Mouse (Mus musculus) forebrain, embryonic 16.5 days (tissue): ENCODE results near the gene Cd27. TPM values are rescaled to one million over a fixed set of nuclear protein-coding genes. Genes with fewer than 3 reads are reported as not detected.

Source experiments
- ATAC-seq: fragments of 200-750 bp; cut with Nextera tagmentation; 2 replicates; pipeline ENCODE4 v1.8.0; 2017; ENCODE audit warnings: mild to moderate bottlenecking, moderate library complexity
- H3K27ac ChIP-seq: fragments of 300-500 bp; sonication (generic); 2 replicates; pipeline ENCODE4 v1.5.1; 2014; ENCODE audit warnings: low read length, control low read depth
- H3K27me3 ChIP-seq: fragments of 300-500 bp; sonication (generic); replicated peaks from 2 replicates; pipeline ENCODE4 v1.6.1; 2014; ENCODE audit warnings: low read length; ENCODE audit not compliant: control insufficient read depth, insufficient read depth
- H3K36me3 ChIP-seq: fragments of 300-500 bp; sonication (generic); 2 replicates; pipeline ENCODE4 v1.6.1; 2014; ENCODE audit not compliant: control insufficient read depth, insufficient read depth
- H3K4me1 ChIP-seq: fragments of 300-500 bp; sonication (generic); replicated peaks from 2 replicates; pipeline ENCODE4 v1.6.1; 2014; ENCODE audit warnings: low read length; ENCODE audit not compliant: control insufficient read depth, insufficient read depth
- H3K4me2 ChIP-seq: fragments of 300-500 bp; sonication (generic); 2 replicates; pipeline ENCODE4 v1.6.1; 2014; ENCODE audit warnings: mild to moderate bottlenecking, low read length, control low read depth
- H3K4me3 ChIP-seq: fragments of 300-500 bp; sonication (generic); replicated peaks from 2 replicates; pipeline ENCODE4 v1.5.1; 2014; ENCODE audit warnings: mild to moderate bottlenecking, low read length, control low read depth
- H3K9ac ChIP-seq: fragments of 300-500 bp; sonication (generic); replicated peaks from 2 replicates; pipeline ENCODE4 v1.6.1; 2014; ENCODE audit warnings: low read depth, low read length, control low read depth
- H3K9me3 ChIP-seq: fragments of 300-500 bp; sonication (generic); 2 replicates; pipeline ENCODE4 v1.6.1; 2016; ENCODE audit warnings: low read length; ENCODE audit not compliant: control insufficient read depth
- WGBS: fragments of 180-500 bp; shearing (Covaris S2); extraction: QIAGEN DNeasy Blood & Tissue Kit; methylation state at CpG from one replicate; pipeline ENCODE4 v1.1.7; 2014; 5-methylcytosine and 5-hydroxymethylcytosine counted together
- polyA plus RNA-seq: library from polyadenylated mRNA; unstranded; fragments of >200 nt; fragmentation: Nextera tagmentation; extraction: Ambion mirVana; gene quantifications from 2 replicates; pipeline ENCODE4 v1.2.1, GENCODE M21; 2015

Cd27 gene
- polyA plus RNA-seq, 1 experiment from 2014 or later, result 1.8 TPM

- no peak overlapping the region for H3K9ac ChIP-seq
- H3K4me3 ChIP-seq, result no peak overlapping the region
- no peak for ATAC-seq
- no peak overlapping the region for H3K27ac ChIP-seq
- WGBS, result 76% methylated on average over 14 of the region's 14 CpGs
- H3K27me3 ChIP-seq, result no peaks in the 10 kb centered on the region
- H3K36me3 ChIP-seq, result no peaks in the 10 kb centered on the region
- H3K4me2 ChIP-seq, result no peak overlapping the region
- H3K4me1 ChIP-seq, result no peaks in the 10 kb centered on the region
- H3K9me3 ChIP-seq, result no peaks in the 10 kb centered on the region
Measured at GRCm38 (mm10) chr6:125253863-125254715, 17.3 kb upstream of the Cd27 start.

GRCm38 (mm10) chr6:125252711-125253110, 15.9 kb upstream of the Cd27 start:
- no peak overlapping the region for H3K4me2 ChIP-seq
- WGBS, result 88% methylated on average over 8 of the region's 8 CpGs

GRCm38 (mm10) chr6:125252285-125252684, 15.5 kb upstream of the Cd27 start:
- no peak overlapping the region for H3K4me3 ChIP-seq
- H3K9ac ChIP-seq, result no peak overlapping the region
- H3K27me3 ChIP-seq, result no peaks in the 10 kb centered on the region
- ATAC-seq, result no peak
- 93% methylated on average over 3 of the region's 3 CpGs for WGBS
- H3K36me3 ChIP-seq, result no peaks in the 10 kb centered on the region
- no peaks in the 10 kb centered on the region for H3K9me3 ChIP-seq
- H3K4me2 ChIP-seq, result no peak overlapping the region
- no peaks in the 10 kb centered on the region for H3K4me1 ChIP-seq
- no peak overlapping the region for H3K27ac ChIP-seq

More at GRCm38 (mm10) chr6:125252711-125253110, 15.9 kb upstream of the Cd27 start:
- Histone ChIP-seq H3K9me3 (no peaks in the 10 kb centered on the region), H3K36me3 (no peaks in the 10 kb centered on the region), H3K4me3 (no peak overlapping the region), H3K4me1 (no peaks in the 10 kb centered on the region), H3K9ac (no peak overlapping the region), H3K27me3 (no peaks in the 10 kb centered on the region), H3K27ac (no peak overlapping the region)
- no peak for ATAC-seq

GRCm38 (mm10) chr6:125244551-125244950, 7.7 kb upstream of the Cd27 start:
- no peak overlapping the region for H3K9ac ChIP-seq
- 35% methylated on average over 1 of the region's 1 CpGs for WGBS
- no peak overlapping the region for H3K4me3 ChIP-seq
- H3K4me1 ChIP-seq, result no peaks in the 10 kb centered on the region
- H3K36me3 ChIP-seq, result no peaks in the 10 kb centered on the region
- no peak overlapping the region for H3K4me2 ChIP-seq
- H3K27ac ChIP-seq, result no peak overlapping the region
- no peaks in the 10 kb centered on the region for H3K27me3 ChIP-seq
- H3K9me3 ChIP-seq, result no peaks in the 10 kb centered on the region
- ATAC-seq, result no peak

- Histone ChIP-seq H3K4me2 (no peak overlapping the region), H3K4me3 (no peak overlapping the region), H3K4me1 (no peaks in the 10 kb centered on the region), H3K27me3 (no peaks in the 10 kb centered on the region), H3K36me3 (no peaks in the 10 kb centered on the region), H3K27ac (no peak overlapping the region), H3K9me3 (no peaks in the 10 kb centered on the region), H3K9ac (no peak overlapping the region)
- WGBS, result 84% methylated on average over 8 of the region's 8 CpGs
- no peak for ATAC-seq
Measured at GRCm38 (mm10) chr6:125241566-125241965, 4.8 kb upstream of the Cd27 start.

- WGBS, result 90% methylated on average over 5 of the region's 5 CpGs
- Histone ChIP-seq H3K4me2 (no peak overlapping the region), H3K27me3 (no peaks in the 10 kb centered on the region), H3K4me1 (no peaks in the 10 kb centered on the region), H3K9me3 (no peaks in the 10 kb centered on the region), H3K27ac (no peak overlapping the region), H3K4me3 (no peak overlapping the region), H3K9ac (no peak overlapping the region), H3K36me3 (no peaks in the 10 kb centered on the region)
- ATAC-seq, result no peak
Measured at GRCm38 (mm10) chr6:125240617-125241016, 3.8 kb upstream of the Cd27 start.

GRCm38 (mm10) chr6:125239547-125239946, 2.7 kb upstream of the Cd27 start:
- Histone ChIP-seq H3K9me3 (no peaks in the 10 kb centered on the region), H3K27me3 (no peaks in the 10 kb centered on the region), H3K4me1 (no peaks in the 10 kb centered on the region), H3K4me2 (no peak overlapping the region), H3K27ac (no peak overlapping the region), H3K9ac (no peak overlapping the region), H3K36me3 (no peaks in the 10 kb centered on the region), H3K4me3 (no peak overlapping the region)
- no peak for ATAC-seq
- WGBS, result 90% methylated on average over 5 of the region's 5 CpGs

GRCm38 (mm10) chr6:125238396-125238795, 1.6 kb upstream of the Cd27 start:
- H3K9me3 ChIP-seq, result no peaks in the 10 kb centered on the region
- WGBS, result 85% methylated on average over 6 of the region's 6 CpGs

GRCm38 (mm10) chr6:125237421-125237820, 611 bp upstream of the Cd27 start:
- Histone ChIP-seq H3K9ac (no peak overlapping the region), H3K4me3 (no peak overlapping the region), H3K9me3 (no peaks in the 10 kb centered on the region), H3K4me1 (no peaks in the 10 kb centered on the region), H3K4me2 (no peak overlapping the region), H3K36me3 (no peaks in the 10 kb centered on the region), H3K27me3 (no peaks in the 10 kb centered on the region), H3K27ac (no peak overlapping the region)
- no peak for ATAC-seq
- 90% methylated on average over 4 of the region's 4 CpGs for WGBS

More at GRCm38 (mm10) chr6:125238396-125238795, 1.6 kb upstream of the Cd27 start:
- no peak overlapping the region for H3K9ac ChIP-seq
- H3K4me3 ChIP-seq, result no peak overlapping the region
- no peaks in the 10 kb centered on the region for H3K4me1 ChIP-seq
- no peak overlapping the region for H3K4me2 ChIP-seq
- no peaks in the 10 kb centered on the region for H3K27me3 ChIP-seq
- no peak overlapping the region for H3K27ac ChIP-seq
- no peaks in the 10 kb centered on the region for H3K36me3 ChIP-seq
- ATAC-seq, result no peak
